Mouse (Mus musculus) adrenal gland, adult 18-20 months (tissue): ENCODE results near the gene Atg2a. TPM values are rescaled to one million over a fixed set of nuclear protein-coding genes. Genes with fewer than 3 reads are reported as not detected.
"Not testable (repeated sequence)": the region's sequence is repeated elsewhere in the genome, so short reads cannot be mapped to it uniquely, and the experiment has no call there.

Source experiments
- DNase-seq, 2 experiments: peaks; one replicate each; pipeline ENCODE4 v3.0.0; 2021 to 2022; ENCODE audit warnings: low spot score in 2 of 2
- total RNA-seq, 2 experiments: library from RNA; stranded (reverse); gene quantifications; 1 replicate in 1 of 2; 2 replicates in 1 of 2; pipeline ENCODE4 v1.2.3; 2021

Gene Atg2a
- total RNA-seq, 2 experiments from 2014 or later, result 26.4 to 37.1 TPM

DNA sequence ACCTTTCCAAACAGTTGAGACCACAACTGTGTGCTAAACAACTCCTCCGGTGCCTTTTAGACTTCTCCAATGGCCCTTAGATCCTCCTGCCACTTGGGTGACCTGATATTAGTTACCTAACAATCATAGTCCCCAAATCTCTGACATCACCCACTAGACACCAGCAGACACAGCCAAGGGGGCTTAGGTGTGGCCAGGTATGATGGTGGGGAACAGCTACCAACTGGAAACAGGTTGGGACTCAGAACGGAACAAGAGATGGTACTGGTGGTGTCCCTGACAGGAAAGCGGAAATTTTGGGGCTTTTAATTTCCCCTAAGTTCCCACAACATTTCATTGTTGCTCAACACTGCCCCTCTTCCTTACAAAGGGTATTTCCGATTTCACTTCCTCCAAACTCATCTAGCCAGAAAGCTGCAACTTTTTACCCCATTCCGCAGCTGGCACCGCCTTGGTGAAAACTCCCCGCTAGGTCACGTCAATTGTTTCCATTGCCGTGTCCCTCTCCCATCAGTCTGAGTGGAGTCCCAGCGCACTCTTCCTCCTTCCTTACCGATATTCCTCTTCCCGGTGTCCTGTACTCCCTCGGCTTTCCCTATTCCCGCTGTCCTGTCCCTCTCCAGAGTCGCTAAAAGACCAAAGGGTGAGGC lies 34.4 kb downstream of the Atg2a start:
- no peak for DNase-seq

- peak; percentile 97 to 99 for DNase-seq
Measured at GRCm38 (mm10) chr19:6276426-6277421, 35.3 kb downstream of the Atg2a start, which contains the start of gene Ehd1. TSS of gene Ehd1 (plus strand) at chr19:6276725.

DNA sequence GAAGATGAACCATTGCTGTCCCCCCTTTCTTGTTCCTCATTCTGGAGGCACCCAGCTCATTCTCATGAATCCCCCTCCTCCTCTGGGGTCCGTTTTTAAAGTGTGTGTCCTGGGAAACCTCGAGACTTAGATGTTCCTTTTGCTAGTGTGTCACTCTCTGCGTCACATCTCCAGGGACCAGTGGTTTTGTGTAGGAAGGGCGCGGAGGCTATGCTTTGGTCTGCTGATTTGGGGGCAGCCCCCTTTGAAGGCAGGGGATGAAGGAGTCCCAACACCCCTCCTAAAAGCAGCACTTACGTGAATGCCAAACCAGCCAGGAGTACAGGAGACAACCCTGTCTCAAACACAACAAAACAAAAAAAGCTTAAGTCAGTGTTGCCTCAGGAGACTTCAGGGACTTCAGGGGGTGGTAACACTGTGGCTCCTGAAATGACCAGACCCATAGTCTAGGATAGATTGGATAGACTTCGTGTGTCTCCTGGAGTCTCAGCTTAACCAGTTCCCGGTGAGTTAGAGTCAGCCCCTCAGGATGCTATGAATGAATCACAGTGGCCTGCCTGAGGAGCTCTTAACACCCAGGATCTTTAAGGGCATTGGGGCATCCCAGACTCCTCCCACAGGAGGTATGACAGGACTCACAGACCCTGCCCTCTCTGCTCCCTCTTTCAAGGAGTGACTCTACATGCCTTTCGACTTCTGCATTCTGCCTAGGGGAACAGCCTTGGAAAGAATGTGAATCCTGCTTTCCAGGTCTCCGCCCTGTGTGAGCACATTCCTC lies 36.4 kb downstream of the Atg2a start:
- DNase-seq, result peak; percentile 59 to 63

GRCm38 (mm10) chr19:6278439-6279073 lies 37.1 kb downstream of the Atg2a start:
- DNase-seq, result no peak

DNA sequence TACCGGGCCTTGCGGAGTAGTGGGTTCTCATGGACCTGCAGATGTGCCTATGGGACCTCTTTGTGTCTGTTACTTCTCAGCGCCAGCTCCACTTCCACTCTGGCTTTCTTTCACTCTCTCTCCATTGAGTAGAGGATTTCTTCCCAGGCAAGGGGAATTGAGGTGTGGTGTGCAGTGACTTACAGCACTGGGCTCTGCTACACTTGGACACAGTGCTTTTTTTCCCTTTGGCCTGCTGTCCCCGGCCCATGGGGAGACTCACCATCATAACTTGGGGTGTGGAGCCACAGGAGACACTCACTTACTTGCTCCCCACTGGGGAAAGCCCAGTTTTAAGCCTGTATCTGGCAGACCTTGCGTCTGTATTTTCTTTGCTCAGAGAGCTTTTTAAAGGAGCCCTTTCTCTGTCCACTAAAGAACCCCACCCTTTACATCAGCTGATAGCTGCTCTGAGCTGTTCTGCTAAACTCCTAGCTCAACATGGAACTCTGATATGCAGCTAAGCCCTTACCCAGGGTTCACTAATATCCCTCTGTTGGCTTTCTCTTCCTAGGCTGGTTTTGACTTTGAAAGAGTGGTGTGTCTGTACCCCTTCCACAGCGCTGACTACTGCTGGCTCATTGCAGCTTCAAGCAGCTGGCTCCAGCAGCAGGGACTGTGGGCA lies 38.1 kb downstream of the Atg2a start:
- no peak for DNase-seq

- DNase-seq, result no peak
Measured at GRCm38 (mm10) chr19:6280554-6280953, 39.1 kb downstream of the Atg2a start.

- no peak for DNase-seq
Measured at GRCm38 (mm10) chr19:6281122-6282020, 39.9 kb downstream of the Atg2a start.

DNA sequence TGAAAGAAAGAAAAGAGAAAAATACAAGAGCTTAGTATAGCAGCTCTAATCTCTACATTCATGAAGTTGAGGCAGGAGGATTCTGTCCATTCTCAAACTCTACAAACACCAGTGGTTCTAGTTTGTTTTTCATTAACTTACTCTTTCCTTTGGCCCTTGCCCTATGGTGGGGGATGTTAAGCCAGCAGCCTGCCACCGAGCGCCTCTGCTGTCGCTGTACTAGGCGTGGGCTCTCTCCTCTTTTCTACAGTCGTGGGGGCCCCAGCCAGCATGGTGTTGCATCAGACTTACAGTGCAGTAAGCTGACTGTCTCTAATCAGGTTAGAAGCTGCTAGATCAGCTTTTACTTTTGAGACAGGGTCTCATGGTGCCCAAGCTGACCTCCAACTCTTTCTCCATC lies 41.5 kb downstream of the Atg2a start:
- DNase-seq, result no peak

GRCm38 (mm10) chr19:6284502-6284901 lies 43.0 kb downstream of the Atg2a start:
- DNase-seq, result no peak

GRCm38 (mm10) chr19:6285226-6285625 lies 43.8 kb downstream of the Atg2a start:
- DNase-seq, result no peak

DNA sequence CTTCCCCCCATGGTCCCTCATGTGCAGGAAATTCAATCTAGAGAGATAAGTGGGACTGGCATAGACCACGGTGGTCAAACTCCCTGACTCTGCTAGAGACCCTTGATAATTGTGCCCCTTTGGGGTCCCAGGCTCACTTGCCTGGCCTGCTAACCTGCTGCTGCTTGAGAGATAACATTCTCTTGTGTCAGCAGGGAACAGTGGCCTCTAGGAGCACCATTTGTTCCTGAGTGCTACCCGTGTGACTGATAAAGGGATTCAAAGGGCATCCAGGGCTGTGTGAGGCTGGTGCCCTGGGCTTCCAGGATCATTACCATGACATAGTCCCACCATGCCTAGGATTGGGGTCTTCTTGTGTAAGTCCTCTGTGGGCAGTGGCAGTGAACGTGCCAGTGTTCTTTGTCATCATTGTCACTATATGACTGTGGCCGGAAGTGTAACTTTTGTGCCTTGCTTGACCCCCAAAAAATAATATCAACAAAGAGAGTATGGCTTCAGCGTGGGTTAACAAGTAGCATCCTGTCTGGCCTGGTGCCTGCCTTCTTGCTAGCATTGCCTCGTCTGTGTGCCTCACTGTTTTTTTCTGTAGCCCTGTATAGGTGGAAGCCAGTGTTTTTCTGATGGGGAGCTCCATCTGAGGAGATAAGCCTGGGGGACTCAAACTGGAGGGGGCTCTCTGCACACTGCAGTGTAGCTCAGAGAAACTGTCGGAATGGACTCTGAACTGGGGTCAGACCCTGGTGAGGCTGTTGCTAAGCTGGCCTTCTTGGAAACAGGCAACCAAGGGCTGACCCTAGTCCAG lies 44.4 kb downstream of the Atg2a start:
- no peak for DNase-seq

GRCm38 (mm10) chr19:6286434-6287401 lies 45.2 kb downstream of the Atg2a start:
- no peak for DNase-seq

DNA sequence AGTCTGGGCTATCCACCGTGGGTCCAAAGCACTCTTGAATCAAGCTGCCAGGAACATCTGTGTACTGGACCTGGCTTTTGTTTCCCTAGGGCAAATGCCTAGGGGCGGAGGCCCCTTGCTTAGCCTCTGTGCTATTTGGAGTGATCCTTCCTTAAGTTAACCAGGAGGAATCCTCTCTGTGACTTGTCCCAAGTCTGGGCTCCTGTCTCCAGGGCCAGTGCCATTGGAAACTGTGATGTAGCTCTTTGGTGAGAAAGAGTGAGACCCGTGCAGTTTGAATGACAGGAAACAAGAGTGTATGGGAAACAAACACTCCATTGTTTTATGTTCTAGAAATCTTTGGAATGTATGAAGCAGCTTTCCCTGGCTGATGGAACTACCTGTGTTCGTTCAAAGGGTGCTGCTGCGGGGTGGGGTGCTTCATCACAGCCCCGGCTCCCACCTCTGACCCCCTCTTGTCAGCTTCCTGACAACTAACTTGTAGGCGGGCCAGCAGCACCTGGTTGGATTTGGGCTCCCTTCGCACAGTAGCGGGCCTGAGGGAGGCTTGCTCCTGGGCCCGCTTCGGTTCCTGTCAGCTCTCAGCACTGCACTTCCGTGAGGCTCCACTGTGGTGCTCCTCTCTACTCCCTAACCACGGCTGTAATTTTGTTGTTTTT lies 46.9 kb downstream of the Atg2a start:
- no peak for DNase-seq

- no peak for DNase-seq
Measured at GRCm38 (mm10) chr19:6289696-6290238, 48.3 kb downstream of the Atg2a start.

DNA sequence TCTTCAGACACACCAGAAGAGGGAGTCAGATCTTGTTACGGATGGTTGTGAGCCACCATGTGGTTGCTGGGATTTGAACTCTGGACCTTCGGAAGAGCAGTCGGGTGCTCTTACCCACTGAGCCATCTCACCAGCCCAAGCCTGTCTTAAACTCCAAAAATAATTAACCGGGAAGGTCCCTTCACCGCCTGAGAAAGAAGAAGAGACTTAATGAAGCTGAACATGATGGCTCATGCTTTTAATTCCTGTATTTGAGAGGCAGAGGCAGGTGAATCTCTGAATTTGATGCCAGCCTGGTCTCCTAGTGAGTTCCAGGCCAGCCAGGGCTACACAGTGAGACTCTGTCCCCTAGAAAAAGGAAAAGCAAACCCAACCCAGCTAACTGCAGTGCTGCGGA lies 49.2 kb downstream of the Atg2a start:
- DNase-seq, result not testable (repeated sequence)

GRCm38 (mm10) chr19:6291117-6291781 lies 49.8 kb downstream of the Atg2a start:
- DNase-seq, result no peak
